Mouse (Mus musculus) 3134 (cell line): ENCODE results near the gene Rgs7bp.

Experiments used
- DNase-seq: peaks from one replicate; pipeline ENCODE4 v3.0.0-alpha.2; 2011; ENCODE audit warnings: low spot score; ENCODE audit not compliant: insufficient read length; ENCODE audit errors: extremely low read depth

Rgs7bp gene

GRCm38 (mm10) chr13:105054181-105054940 lies at the start of gene Rgs7bp:
Gene Rgs7bp, minus strand, starts transcription at chr13:105054930.
- DNase-seq: peak; percentile 3

GRCm38 (mm10) chr13:105104385-105104784 lies 49.7 kb upstream of the Rgs7bp start:
- DNase-seq: no peak

- no peak for DNase-seq
These were observed 46.0 kb upstream of the Rgs7bp start for GRCm38 (mm10) chr13:105100705-105101104.

- DNase-seq: no peak
These were observed 41.6 kb upstream of the Rgs7bp start for GRCm38 (mm10) chr13:105096316-105096715.

- DNase-seq: no peak
These were observed 34.5 kb upstream of the Rgs7bp start for GRCm38 (mm10) chr13:105089276-105089675.

- DNase-seq: no peak
These were observed 27.1 kb upstream of the Rgs7bp start, which contains the start of gene 4933425L06Rik for GRCm38 (mm10) chr13:105081862-105082261. Gene 4933425L06Rik, plus strand, starts transcription at chr13:105082122.

- DNase-seq: no peak
These were observed 12.4 kb upstream of the Rgs7bp start for GRCm38 (mm10) chr13:105066890-105067845.

- DNase-seq: no peak
These were observed 11.4 kb upstream of the Rgs7bp start for GRCm38 (mm10) chr13:105066119-105066518.

GRCm38 (mm10) chr13:105055374-105055773 lies 644 bp upstream of the Rgs7bp start:
- no peak for DNase-seq

- no peak for DNase-seq
These were observed 195 bp upstream of the Rgs7bp start for GRCm38 (mm10) chr13:105054941-105055309.

- no peak for DNase-seq
These were observed 1.1 kb downstream of the Rgs7bp start for GRCm38 (mm10) chr13:105053618-105054017.

- DNase-seq: no peak
These were observed 3.3 kb downstream of the Rgs7bp start for GRCm38 (mm10) chr13:105051432-105051831.

GRCm38 (mm10) chr13:105048662-105049061 lies 6.1 kb downstream of the Rgs7bp start:
- DNase-seq: no peak

GRCm38 (mm10) chr13:105047377-105047776 lies 7.4 kb downstream of the Rgs7bp start:
- DNase-seq: no peak

GRCm38 (mm10) chr13:105043882-105044281 lies 10.8 kb downstream of the Rgs7bp start:
- DNase-seq: no peak

GRCm38 (mm10) chr13:105038334-105038733 lies 16.4 kb downstream of the Rgs7bp start:
- DNase-seq: no peak

GRCm38 (mm10) chr13:105037816-105038215 lies 16.9 kb downstream of the Rgs7bp start:
- DNase-seq: no peak

- DNase-seq: no peak
These were observed 22.8 kb downstream of the Rgs7bp start for GRCm38 (mm10) chr13:105031882-105032281.

- no peak for DNase-seq
These were observed 26.5 kb downstream of the Rgs7bp start for GRCm38 (mm10) chr13:105028276-105028675.

- DNase-seq: no peak
These were observed 38.2 kb downstream of the Rgs7bp start for GRCm38 (mm10) chr13:105016577-105016976.

- no peak for DNase-seq
These were observed 38.9 kb downstream of the Rgs7bp start for GRCm38 (mm10) chr13:105015710-105016404.
